Mouse (Mus musculus): ENCODE data around the gene Ly6g6c. TPM values are rescaled to one million over a fixed set of nuclear protein-coding genes. Genes with fewer than 3 reads are reported as not detected.
A peak's percentile ranks its signal among the peaks of the same experiment; 100 is the strongest.

Gene Ly6g6c
- polyA plus RNA-seq, 1 experiment: 0.18 TPM

DNA sequence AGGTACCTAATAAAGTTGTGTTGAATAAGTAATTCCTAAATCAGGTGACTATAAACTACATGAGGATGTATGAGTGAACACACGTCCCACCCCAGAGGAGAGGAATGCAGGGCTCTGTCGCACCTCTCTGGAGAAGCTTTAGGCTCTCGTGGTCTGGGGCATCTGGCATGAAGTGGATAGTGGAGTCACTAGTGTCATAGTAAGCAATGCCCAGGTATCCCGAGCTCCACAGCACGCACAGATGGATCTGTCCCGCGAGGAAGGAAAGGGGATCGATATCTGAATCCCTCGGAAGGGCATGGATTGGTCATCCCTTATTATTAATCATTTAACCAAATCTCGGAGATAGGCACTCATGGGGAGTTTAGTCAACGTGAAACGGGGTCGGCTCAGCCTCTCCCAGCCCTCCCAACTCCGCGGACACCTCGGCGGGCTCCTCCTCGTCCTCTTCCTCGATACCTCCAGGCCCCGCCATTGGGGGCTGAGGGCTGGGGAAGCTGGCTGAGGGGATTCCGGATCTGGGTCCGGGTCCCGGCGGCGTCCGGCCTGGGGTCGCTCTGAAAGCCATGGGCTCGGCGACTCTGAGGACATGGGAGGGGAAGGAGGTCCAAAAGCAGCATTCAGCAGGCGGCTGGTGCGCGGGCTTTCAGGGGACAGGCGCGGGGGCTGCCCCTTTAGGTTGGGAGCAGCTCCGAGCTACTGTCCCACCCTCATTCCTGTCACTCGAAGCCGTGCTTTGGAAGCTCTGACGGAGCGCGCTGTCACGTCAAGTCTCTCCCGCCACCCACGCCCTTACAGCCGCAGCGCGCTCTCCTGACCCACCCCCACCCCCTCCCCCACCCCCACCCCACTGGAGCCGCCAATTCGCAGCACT lies 19.1 kb upstream of the Ly6g6c start:
- Histone ChIP-seq H3K27me3 (ENCODE audit: control insufficient read depth, insufficient read depth, insufficient read length) (no peaks in the 10 kb centered on the region), H3ac (ENCODE audit: control insufficient read depth, insufficient read length) (peak overlapping the region; percentile 58), H3K4me3 (peak overlapping the region; percentile 29), H3K36me3 (ENCODE audit: control insufficient read depth, insufficient read depth) (no peaks in the 10 kb centered on the region), H3K79me2 (ENCODE audit: control insufficient read depth, insufficient read depth) (peaks cover 12% of the 10 kb centered on the region), H3K4me2 (ENCODE audit: low read depth) (peak overlapping the region; percentile 65)
- TF ChIP-seq POLR2AphosphoS2 (IDR thresholded peaks at IDR 0.05; ENCODE audit: insufficient read length, low read depth) (peak; percentile 89), MYOD1 (IDR thresholded peaks at IDR 0.05; ENCODE audit: control insufficient read depth in 1 of 3, insufficient read length in 2 of 3, low read depth in 2 of 3) (peak in 1 of 3 experiments; percentile 13), CEBPB (IDR thresholded peaks at IDR 0.05; ENCODE audit: insufficient read depth, poor library complexity, severe bottlenecking) (no peak), SRF (IDR thresholded peaks at IDR 0.05; ENCODE audit: control insufficient read depth, insufficient read length, low read depth) (no peak), POLR2A (IDR thresholded peaks at IDR 0.05; ENCODE audit: insufficient read length, low read depth) (peak; percentile 72), MAX (IDR thresholded peaks at IDR 0.05; ENCODE audit: low read depth) (no peak)

DNA sequence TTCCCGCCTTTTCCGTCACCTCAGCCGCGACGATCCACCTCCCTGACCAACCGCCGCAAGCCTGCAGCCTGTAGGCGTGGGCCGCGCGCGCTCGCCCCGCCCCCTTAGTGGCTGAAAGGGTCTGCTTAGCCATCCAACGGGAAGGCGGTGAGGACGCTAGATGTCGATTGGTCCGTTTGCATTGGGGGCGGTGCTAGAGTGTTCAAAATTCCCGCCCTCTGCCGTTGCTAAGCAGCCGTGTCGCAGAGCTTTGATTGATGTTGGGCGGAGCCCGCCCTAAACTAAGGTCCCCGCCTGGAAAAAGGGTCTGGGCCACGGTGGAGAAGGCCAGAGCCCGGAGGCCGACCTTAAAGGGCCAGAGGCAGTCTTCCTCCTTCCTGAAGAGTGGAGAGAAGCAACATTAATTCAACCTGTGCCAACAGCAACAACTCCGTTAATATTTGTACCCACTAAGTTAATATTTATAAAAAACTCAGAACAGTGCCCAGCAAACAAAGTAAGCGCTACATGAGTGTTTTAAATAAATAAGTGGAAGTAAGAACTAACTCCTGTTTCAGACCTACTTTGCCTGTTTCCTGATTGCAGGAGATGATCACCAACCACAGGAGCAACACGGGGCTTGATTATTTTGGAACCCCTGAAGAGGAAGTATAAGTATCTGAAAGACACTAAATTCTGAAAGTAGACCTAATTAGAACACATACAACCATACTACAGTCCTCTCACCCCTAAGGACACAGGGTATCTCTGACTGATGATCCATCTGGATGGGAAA lies 18.3 kb upstream of the Ly6g6c start, which contains the start of gene Msh5:
TSS of gene Msh5 (minus strand) at position 65 of the 775 bp plus-strand sequence.
- Histone ChIP-seq H3K36me3 (ENCODE audit: control insufficient read depth, insufficient read depth) (no peaks in the 10 kb centered on the region), H3K4me3 (peak within 1 kb of the TSS; percentile 29), H3ac (ENCODE audit: control insufficient read depth, insufficient read length) (peak within 1 kb of the TSS; percentile 58), H3K79me2 (ENCODE audit: control insufficient read depth, insufficient read depth) (peaks cover 19% of the 10 kb centered on the region), H3K4me2 (ENCODE audit: low read depth) (peak within 1 kb of the TSS; percentile 81), H3K27me3 (ENCODE audit: control insufficient read depth, insufficient read depth, insufficient read length) (no peaks in the 10 kb centered on the region)
- TF ChIP-seq E2F4 (IDR thresholded peaks at IDR 0.05; ENCODE audit: insufficient read depth) (peak; percentile 96), POLR2AphosphoS2 (IDR thresholded peaks at IDR 0.05; ENCODE audit: insufficient read length, low read depth) (no peak), SRF (IDR thresholded peaks at IDR 0.05; ENCODE audit: control insufficient read depth, insufficient read length, low read depth) (no peak)

DNA sequence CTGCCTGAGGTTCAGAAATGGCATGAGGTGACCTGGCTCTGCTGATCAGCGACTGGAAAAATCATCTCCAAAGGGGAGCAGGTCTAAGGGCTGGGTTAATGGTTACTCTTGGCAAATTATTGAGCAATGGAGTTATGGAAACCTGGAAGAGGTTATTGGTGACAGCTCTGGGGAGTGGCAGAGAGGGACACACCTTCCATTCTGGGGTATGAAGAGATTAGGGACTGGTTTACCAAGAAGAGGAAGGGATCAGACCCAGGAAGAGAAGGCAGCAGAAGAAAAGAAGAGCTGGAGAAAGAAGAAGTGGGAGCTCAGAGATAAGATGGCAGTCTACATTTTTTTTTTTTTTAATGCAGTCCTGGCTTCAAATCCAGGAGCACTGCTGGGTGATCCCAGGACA lies 17.5 kb upstream of the Ly6g6c start:
- Histone ChIP-seq H3ac (ENCODE audit: control insufficient read depth, insufficient read length) (no peak overlapping the region), H3K4me2 (ENCODE audit: low read depth) (peak overlapping the region; percentile 81), H3K79me2 (ENCODE audit: control insufficient read depth, insufficient read depth) (peaks cover 28% of the 10 kb centered on the region), H3K4me3 (no peak overlapping the region), H3K27me3 (ENCODE audit: control insufficient read depth, insufficient read depth, insufficient read length) (no peaks in the 10 kb centered on the region), H3K36me3 (ENCODE audit: control insufficient read depth, insufficient read depth) (peaks cover 7% of the 10 kb centered on the region)
- TF ChIP-seq TCF12 (IDR thresholded peaks at IDR 0.05; ENCODE audit: insufficient read depth, poor library complexity, severe bottlenecking) (no peak), POLR2A (IDR thresholded peaks at IDR 0.05; ENCODE audit: insufficient read length, low read depth) (no peak), POLR2AphosphoS2 (IDR thresholded peaks at IDR 0.05; ENCODE audit: insufficient read length, low read depth) (no peak), TCF3 (IDR thresholded peaks at IDR 0.05; ENCODE audit: insufficient read length, low read depth) (no peak), E2F4 (IDR thresholded peaks at IDR 0.05; ENCODE audit: insufficient read depth) (no peak), SRF (IDR thresholded peaks at IDR 0.05; ENCODE audit: control insufficient read depth, insufficient read length, low read depth) (no peak), CEBPB (IDR thresholded peaks at IDR 0.05; ENCODE audit: insufficient read depth, poor library complexity, severe bottlenecking) (no peak), MAX (IDR thresholded peaks at IDR 0.05; ENCODE audit: low read depth) (no peak), MYOG (IDR thresholded peaks at IDR 0.05; ENCODE audit: control insufficient read depth in 1 of 3, insufficient read depth in 1 of 3, insufficient read length in 2 of 3, low read depth in 2 of 3) (no peak), MYOD1 (IDR thresholded peaks at IDR 0.05; ENCODE audit: control insufficient read depth in 1 of 3, insufficient read length in 2 of 3, low read depth in 2 of 3) (no peak), USF1 (IDR thresholded peaks at IDR 0.05; ENCODE audit: low read depth) (no peak), REST (IDR thresholded peaks at IDR 0.05; ENCODE audit: insufficient read depth, insufficient read length) (no peak)

DNA sequence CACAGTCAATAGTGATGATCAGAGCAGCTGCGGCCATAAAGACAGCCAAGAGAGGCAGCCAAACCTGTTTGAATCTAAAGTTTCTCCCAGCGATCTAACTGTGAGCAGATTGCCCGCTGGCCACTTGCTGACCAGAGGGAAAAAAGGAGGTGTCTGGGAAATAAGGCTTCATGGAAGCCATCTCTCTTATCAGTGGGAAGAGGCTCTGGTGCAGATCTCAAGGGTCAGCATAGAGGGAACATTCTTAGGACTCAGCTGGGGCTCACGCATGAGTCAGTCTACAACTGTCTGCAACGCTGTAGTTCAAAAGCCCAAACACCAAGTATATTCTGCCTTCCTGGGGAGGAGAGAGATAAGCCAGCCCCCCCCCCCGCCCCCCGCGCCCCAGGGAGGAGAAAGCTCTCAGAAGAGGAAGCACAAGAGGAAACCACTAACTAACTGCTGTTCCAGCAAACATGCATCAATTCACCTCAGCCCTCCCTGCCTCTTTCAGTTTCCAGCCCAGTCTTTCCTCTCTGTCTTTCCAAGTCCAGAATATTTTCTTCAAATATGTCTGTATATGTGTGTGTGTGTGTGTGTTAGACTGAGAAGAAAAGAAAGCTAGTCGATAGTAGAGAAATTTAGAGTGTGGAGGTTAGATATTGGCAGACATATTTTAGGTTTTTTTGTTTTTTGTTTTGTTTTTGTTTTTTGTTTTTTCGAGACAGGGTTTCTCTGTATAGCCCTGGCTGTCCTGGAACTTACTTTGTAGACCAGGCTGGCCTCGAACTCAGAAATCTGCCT lies 16.8 kb upstream of the Ly6g6c start:
- no peaks in the 10 kb centered on the region for H3K27me3 ChIP-seq (ENCODE audit: control insufficient read depth, insufficient read depth, insufficient read length)
- TF ChIP-seq MYOD1 (IDR thresholded peaks at IDR 0.05; ENCODE audit: control insufficient read depth in 1 of 3, insufficient read length in 2 of 3, low read depth in 2 of 3) (no peak), MYOG (IDR thresholded peaks at IDR 0.05; ENCODE audit: control insufficient read depth in 1 of 3, insufficient read depth in 1 of 3, insufficient read length in 2 of 3, low read depth in 2 of 3) (no peak), E2F4 (IDR thresholded peaks at IDR 0.05; ENCODE audit: insufficient read depth) (no peak), REST (IDR thresholded peaks at IDR 0.05; ENCODE audit: insufficient read depth, insufficient read length) (no peak), CEBPB (IDR thresholded peaks at IDR 0.05; ENCODE audit: insufficient read depth, poor library complexity, severe bottlenecking) (no peak)
- peak overlapping the region; percentile 81 for H3K4me2 ChIP-seq (ENCODE audit: low read depth)
- no peak overlapping the region for H3K4me3 ChIP-seq
- H3ac ChIP-seq (ENCODE audit: control insufficient read depth, insufficient read length): no peak overlapping the region
- H3K79me2 ChIP-seq (ENCODE audit: control insufficient read depth, insufficient read depth): peaks cover 34% of the 10 kb centered on the region
- peaks cover 13% of the 10 kb centered on the region for H3K36me3 ChIP-seq (ENCODE audit: control insufficient read depth, insufficient read depth)

Measured in myocyte (in vitro differentiated cells).